Mouse (Mus musculus): Measurements from ENCODE around the gene Bbs12. TPM values are rescaled to one million over a fixed set of nuclear protein-coding genes. Genes with fewer than 3 reads are reported as not detected.

Gene Bbs12
- polyA plus RNA-seq (2014; fragmentation: Nextera tagmentation; extraction: Ambion mirVana): 6.0 and 7.3 TPM in 2 replicates

GRCm38 (mm10) chr3:37312370-37312941, at the start of gene Bbs12, which contains the start of gene Cetn4:
Gene Bbs12 (plus strand): TSS chr3:37312554.
Gene Cetn4 (minus strand): TSS chr3:37312708.
- Histone ChIP-seq H3K27me3 (ENCODE audit: control insufficient read depth, insufficient read depth, low read length) (no peaks in the 10 kb centered on the region), H3K27ac (ENCODE audit: low read depth, low read length) (peak within 1 kb of the TSS; percentile 47; the same call in 1 of the 2 replicates), H3K9ac (ENCODE audit: low read depth, low read length) (peak within 1 kb of the TSS; percentile 86), H3K4me3 (ENCODE audit: low read depth, low read length) (peak within 1 kb of the TSS; percentile 82), H3K9me3 (ENCODE audit: control insufficient read depth, low read length) (no peaks in the 10 kb centered on the region), H3K4me2 (replicated peaks; ENCODE audit: low read depth, low read length) (peak within 1 kb of the TSS; percentile 53), H3K4me1 (replicated peaks; ENCODE audit: control insufficient read depth, insufficient read depth, low read length) (0 out of 2 replicates have a peak, but pooled peaks cover 2% of the 10 kb centered on the region), H3K36me3 (ENCODE audit: control insufficient read depth, insufficient read depth, low read length) (no peaks in the 10 kb centered on the region)
- peak; percentile 99 for DNase-seq (ENCODE audit: low spot score)
- peak; percentile 100 for ATAC-seq (ENCODE audit: low FRiP score)
- WGBS: under 1% methylated on average over 54 of the region's 54 CpGs

- WGBS: 85% methylated on average over 11 of the region's 11 CpGs
Measured at GRCm38 (mm10) chr3:37268338-37268737, 44.0 kb upstream of the Bbs12 start.

GRCm38 (mm10) chr3:37269926-37270325, 42.4 kb upstream of the Bbs12 start:
- Histone ChIP-seq H3K27me3 (ENCODE audit: control insufficient read depth, insufficient read depth, low read length) (no peaks in the 10 kb centered on the region), H3K4me2 (replicated peaks; ENCODE audit: low read depth, low read length) (no peak overlapping the region), H3K36me3 (ENCODE audit: control insufficient read depth, insufficient read depth, low read length) (no peaks in the 10 kb centered on the region), H3K4me3 (ENCODE audit: low read depth, low read length) (no peak overlapping the region), H3K9me3 (ENCODE audit: control insufficient read depth, low read length) (no peaks in the 10 kb centered on the region), H3K27ac (ENCODE audit: low read depth, low read length) (no peak overlapping the region), H3K9ac (ENCODE audit: low read depth, low read length) (no peak overlapping the region), H3K4me1 (replicated peaks; ENCODE audit: control insufficient read depth, insufficient read depth, low read length) (no peaks in the 10 kb centered on the region)
- ATAC-seq (ENCODE audit: low FRiP score): no peak
- 95% methylated on average over 4 of the region's 4 CpGs for WGBS
- DNase-seq (ENCODE audit: low spot score): no peak

More at GRCm38 (mm10) chr3:37268338-37268737, 44.0 kb upstream of the Bbs12 start:
- Histone ChIP-seq H3K4me1 (replicated peaks; ENCODE audit: control insufficient read depth, insufficient read depth, low read length) (no peaks in the 10 kb centered on the region), H3K9ac (ENCODE audit: low read depth, low read length) (no peak overlapping the region), H3K27me3 (ENCODE audit: control insufficient read depth, insufficient read depth, low read length) (no peaks in the 10 kb centered on the region), H3K4me3 (ENCODE audit: low read depth, low read length) (no peak overlapping the region), H3K27ac (ENCODE audit: low read depth, low read length) (no peak overlapping the region), H3K36me3 (ENCODE audit: control insufficient read depth, insufficient read depth, low read length) (no peaks in the 10 kb centered on the region), H3K9me3 (ENCODE audit: control insufficient read depth, low read length) (no peaks in the 10 kb centered on the region), H3K4me2 (replicated peaks; ENCODE audit: low read depth, low read length) (no peak overlapping the region)
- ATAC-seq (ENCODE audit: low FRiP score) (no peak), DNase-seq (ENCODE audit: low spot score) (no peak)

- DNase-seq (ENCODE audit: low spot score): peak; percentile 66
- H3K27ac ChIP-seq (ENCODE audit: low read depth, low read length): no peak overlapping the region
- ATAC-seq (ENCODE audit: low FRiP score): no peak
- no peaks in the 10 kb centered on the region for H3K36me3 ChIP-seq (ENCODE audit: control insufficient read depth, insufficient read depth, low read length)
- no peak overlapping the region for H3K4me3 ChIP-seq (ENCODE audit: low read depth, low read length)
- H3K27me3 ChIP-seq (ENCODE audit: control insufficient read depth, insufficient read depth, low read length): no peaks in the 10 kb centered on the region
- H3K9me3 ChIP-seq (ENCODE audit: control insufficient read depth, low read length): no peaks in the 10 kb centered on the region
- H3K4me1 ChIP-seq (replicated peaks; ENCODE audit: control insufficient read depth, insufficient read depth, low read length): no peaks in the 10 kb centered on the region
- H3K9ac ChIP-seq (ENCODE audit: low read depth, low read length): no peak overlapping the region
- H3K4me2 ChIP-seq (replicated peaks; ENCODE audit: low read depth, low read length): no peak overlapping the region
- WGBS: 0% methylated on average over 1 of the region's 1 CpGs
Measured at GRCm38 (mm10) chr3:37271209-37271608, 41.1 kb upstream of the Bbs12 start.

GRCm38 (mm10) chr3:37273092-37273491, 39.3 kb upstream of the Bbs12 start:
- Histone ChIP-seq H3K36me3 (ENCODE audit: control insufficient read depth, insufficient read depth, low read length) (no peaks in the 10 kb centered on the region), H3K27ac (ENCODE audit: low read depth, low read length) (no peak overlapping the region), H3K4me3 (ENCODE audit: low read depth, low read length) (no peak overlapping the region), H3K9me3 (ENCODE audit: control insufficient read depth, low read length) (no peaks in the 10 kb centered on the region), H3K4me2 (replicated peaks; ENCODE audit: low read depth, low read length) (no peak overlapping the region), H3K9ac (ENCODE audit: low read depth, low read length) (no peak overlapping the region), H3K27me3 (ENCODE audit: control insufficient read depth, insufficient read depth, low read length) (no peaks in the 10 kb centered on the region), H3K4me1 (replicated peaks; ENCODE audit: control insufficient read depth, insufficient read depth, low read length) (no peaks in the 10 kb centered on the region)
- 89% methylated on average over 7 of the region's 7 CpGs for WGBS
- no peak for DNase-seq (ENCODE audit: low spot score)
- no peak for ATAC-seq (ENCODE audit: low FRiP score)

- DNase-seq (ENCODE audit: low spot score) (no peak), ATAC-seq (ENCODE audit: low FRiP score) (no peak)
- Histone ChIP-seq H3K27ac (ENCODE audit: low read depth, low read length) (no peak overlapping the region), H3K4me3 (ENCODE audit: low read depth, low read length) (no peak overlapping the region), H3K9ac (ENCODE audit: low read depth, low read length) (no peak overlapping the region), H3K9me3 (ENCODE audit: control insufficient read depth, low read length) (no peaks in the 10 kb centered on the region), H3K36me3 (ENCODE audit: control insufficient read depth, insufficient read depth, low read length) (no peaks in the 10 kb centered on the region), H3K4me1 (replicated peaks; ENCODE audit: control insufficient read depth, insufficient read depth, low read length) (no peaks in the 10 kb centered on the region), H3K4me2 (replicated peaks; ENCODE audit: low read depth, low read length) (no peak overlapping the region), H3K27me3 (ENCODE audit: control insufficient read depth, insufficient read depth, low read length) (no peaks in the 10 kb centered on the region)
- WGBS: 82% methylated on average over 6 of the region's 6 CpGs
Measured at GRCm38 (mm10) chr3:37274661-37275060, 37.7 kb upstream of the Bbs12 start.

- ATAC-seq (ENCODE audit: low FRiP score) (no peak), DNase-seq (ENCODE audit: low spot score) (no peak)
- Histone ChIP-seq H3K36me3 (ENCODE audit: control insufficient read depth, insufficient read depth, low read length) (no peaks in the 10 kb centered on the region), H3K4me3 (ENCODE audit: low read depth, low read length) (no peak overlapping the region), H3K27ac (ENCODE audit: low read depth, low read length) (no peak overlapping the region), H3K9ac (ENCODE audit: low read depth, low read length) (no peak overlapping the region), H3K27me3 (ENCODE audit: control insufficient read depth, insufficient read depth, low read length) (no peaks in the 10 kb centered on the region), H3K9me3 (ENCODE audit: control insufficient read depth, low read length) (no peaks in the 10 kb centered on the region), H3K4me1 (replicated peaks; ENCODE audit: control insufficient read depth, insufficient read depth, low read length) (no peaks in the 10 kb centered on the region), H3K4me2 (replicated peaks; ENCODE audit: low read depth, low read length) (no peak overlapping the region)
- WGBS: 71% methylated on average over 1 of the region's 1 CpGs
Measured at GRCm38 (mm10) chr3:37280221-37280620, 32.1 kb upstream of the Bbs12 start.

- Histone ChIP-seq H3K9ac (ENCODE audit: low read depth, low read length) (no peak overlapping the region), H3K4me3 (ENCODE audit: low read depth, low read length) (no peak overlapping the region), H3K27ac (ENCODE audit: low read depth, low read length) (no peak overlapping the region), H3K4me1 (replicated peaks; ENCODE audit: control insufficient read depth, insufficient read depth, low read length) (no peaks in the 10 kb centered on the region), H3K9me3 (ENCODE audit: control insufficient read depth, low read length) (no peaks in the 10 kb centered on the region), H3K4me2 (replicated peaks; ENCODE audit: low read depth, low read length) (no peak overlapping the region), H3K27me3 (ENCODE audit: control insufficient read depth, insufficient read depth, low read length) (no peaks in the 10 kb centered on the region), H3K36me3 (ENCODE audit: control insufficient read depth, insufficient read depth, low read length) (no peaks in the 10 kb centered on the region)
- no peak for ATAC-seq (ENCODE audit: low FRiP score)
- no peak for DNase-seq (ENCODE audit: low spot score)
- 88% methylated on average over 8 of the region's 8 CpGs for WGBS
Measured at GRCm38 (mm10) chr3:37280871-37281270, 31.5 kb upstream of the Bbs12 start.

GRCm38 (mm10) chr3:37282299-37282922, 29.9 kb upstream of the Bbs12 start:
- no peak overlapping the region for H3K4me3 ChIP-seq (ENCODE audit: low read depth, low read length)
- no peak overlapping the region for H3K9ac ChIP-seq (ENCODE audit: low read depth, low read length)
- no peak for ATAC-seq (ENCODE audit: low FRiP score)
- no peaks in the 10 kb centered on the region for H3K4me1 ChIP-seq (replicated peaks; ENCODE audit: control insufficient read depth, insufficient read depth, low read length)
- DNase-seq (ENCODE audit: low spot score): no peak
- no peak overlapping the region for H3K4me2 ChIP-seq (replicated peaks; ENCODE audit: low read depth, low read length)
- no peaks in the 10 kb centered on the region for H3K27me3 ChIP-seq (ENCODE audit: control insufficient read depth, insufficient read depth, low read length)
- no peak overlapping the region for H3K27ac ChIP-seq (ENCODE audit: low read depth, low read length)
- 88% methylated on average over 11 of the region's 11 CpGs for WGBS
- no peaks in the 10 kb centered on the region for H3K36me3 ChIP-seq (ENCODE audit: control insufficient read depth, insufficient read depth, low read length)
- no peaks in the 10 kb centered on the region for H3K9me3 ChIP-seq (ENCODE audit: control insufficient read depth, low read length)

Measured in hindbrain, embryonic 11.5 days (tissue).